Mouse (Mus musculus): Measurements from ENCODE around the gene Crtc2. TPM values are rescaled to one million over a fixed set of nuclear protein-coding genes. Genes with fewer than 3 reads are reported as not detected.

Crtc2 gene
- polyA plus RNA-seq, 1 experiment: 32.4 TPM

DNA sequence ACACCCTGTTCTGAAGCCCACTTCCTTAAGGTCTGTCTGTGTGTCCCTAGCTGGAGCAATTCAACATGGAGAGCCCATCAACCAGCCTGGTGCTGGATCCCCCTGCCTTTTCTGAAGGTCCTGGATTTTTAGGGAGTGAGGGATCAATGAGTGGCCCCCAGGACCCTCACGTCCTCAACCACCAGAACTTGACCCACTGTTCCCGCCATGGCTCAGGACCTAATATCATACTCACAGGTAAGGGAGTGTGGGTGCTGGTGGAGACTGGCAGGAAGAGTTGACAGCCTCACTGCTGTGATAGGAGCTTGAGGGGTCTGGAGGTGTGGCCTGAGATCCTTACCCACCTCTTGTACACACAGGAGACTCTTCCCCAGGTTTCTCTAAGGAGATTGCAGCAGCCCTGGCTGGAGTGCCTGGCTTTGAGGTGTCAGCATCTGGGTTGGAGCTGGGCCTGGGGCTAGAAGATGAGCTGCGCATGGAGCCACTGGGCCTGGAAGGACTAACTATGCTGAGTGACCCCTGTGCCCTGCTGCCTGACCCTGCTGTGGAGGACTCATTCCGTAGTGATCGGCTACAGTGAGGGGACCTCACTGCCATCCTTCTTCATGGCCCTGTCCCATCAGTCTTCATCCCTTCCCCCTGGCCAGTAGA is 9.3 kb downstream of the Crtc2 start:
- Histone ChIP-seq H3K4me3 (ENCODE audit: low read depth, low read length) (no peak overlapping the region), H3K9me3 (replicated peaks; ENCODE audit: control insufficient read depth, insufficient read depth, low read length, poor library complexity, severe bottlenecking) (no peaks in the 10 kb centered on the region), H3K9ac (ENCODE audit: low read depth, poor library complexity, severe bottlenecking) (no peak overlapping the region), H3K27me3 (ENCODE audit: control insufficient read depth, insufficient read depth, low read length, poor library complexity, severe bottlenecking) (no peaks in the 10 kb centered on the region), H3K36me3 (ENCODE audit: control insufficient read depth, insufficient read depth, low read length, poor library complexity, severe bottlenecking) (peaks cover 12% of the 10 kb centered on the region), H3K27ac (ENCODE audit: insufficient read depth, low read length) (no peak overlapping the region), H3K4me1 (ENCODE audit: control insufficient read depth, insufficient read depth, low read length) (no peaks in the 10 kb centered on the region)
- no peak for TF ChIP-seq CTCF (IDR thresholded peaks at IDR 0.05; ENCODE audit: low read depth, low read length)
- no peak for TF ChIP-seq POLR2A (IDR thresholded peaks at IDR 0.05; ENCODE audit: insufficient read depth, low read length)
- TF ChIP-seq EP300 (IDR thresholded peaks at IDR 0.05; ENCODE audit: insufficient read depth, low read depth, low read length): no peak

- H3K9ac ChIP-seq (ENCODE audit: low read depth, poor library complexity, severe bottlenecking): no peak overlapping the region
These were observed 10.7 kb downstream of the Crtc2 start for GRCm38 (mm10) chr3:90264687-90265033.

DNA sequence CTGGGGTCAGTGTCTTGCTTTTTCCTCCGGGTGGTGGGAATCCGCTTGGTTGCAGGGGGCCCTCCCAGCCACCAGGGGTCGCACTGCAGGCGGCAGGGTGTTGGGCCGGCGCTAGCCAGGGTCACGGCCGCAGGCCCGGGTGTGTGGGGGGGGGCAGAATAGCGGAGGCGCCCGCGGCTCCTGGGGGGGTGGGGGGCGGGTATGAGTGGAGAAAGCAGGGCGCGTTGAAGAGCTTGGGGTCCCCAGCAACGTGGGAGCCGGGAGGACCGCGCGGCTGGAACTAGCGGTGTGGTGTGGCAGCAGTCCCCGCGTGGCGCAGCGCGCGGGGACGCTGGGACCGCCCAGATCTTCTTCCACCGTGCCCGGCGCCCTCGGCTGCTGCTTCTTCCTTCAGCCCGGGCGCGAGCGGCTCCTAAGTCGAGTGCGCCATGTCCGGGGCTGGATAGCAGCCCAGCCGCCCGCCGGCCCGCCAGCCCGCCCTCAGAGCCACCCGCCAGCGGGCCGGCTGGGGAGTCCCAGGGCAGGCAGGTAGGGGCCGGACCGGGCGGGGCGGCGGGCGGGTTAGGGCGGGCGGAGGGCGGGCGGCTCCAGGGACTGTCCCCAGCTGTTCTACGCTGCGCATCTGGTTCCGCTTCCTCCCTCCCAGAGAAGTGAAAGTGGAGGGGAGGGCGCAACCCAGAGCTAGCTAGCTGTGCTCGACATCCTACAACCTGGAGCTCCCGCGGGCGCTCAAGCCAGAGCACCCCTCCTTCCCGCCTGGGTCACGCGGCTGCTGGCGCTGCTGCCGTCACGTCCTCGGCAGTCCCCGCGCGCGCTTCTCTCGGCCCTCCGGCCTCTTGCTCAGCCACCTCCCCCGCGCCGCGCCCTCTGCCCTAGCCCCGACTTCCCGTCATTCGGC is 11.3 kb downstream of the Crtc2 start, which contains the start of gene Dennd4b:
Gene Dennd4b (plus strand): TSS at position 152 of the 898 bp plus-strand sequence.
- peaks cover 1% of the 10 kb centered on the region for H3K36me3 ChIP-seq (ENCODE audit: control insufficient read depth, insufficient read depth, low read length, poor library complexity, severe bottlenecking)
- TF ChIP-seq CTCF (IDR thresholded peaks at IDR 0.05; ENCODE audit: low read depth, low read length) (peak; percentile 89), POLR2A (IDR thresholded peaks at IDR 0.05; ENCODE audit: insufficient read depth, low read length) (no peak)

More at GRCm38 (mm10) chr3:90264687-90265033, 10.7 kb downstream of the Crtc2 start:
- TF ChIP-seq CTCF (IDR thresholded peaks at IDR 0.05; ENCODE audit: low read depth, low read length): no peak
- TF ChIP-seq EP300 (IDR thresholded peaks at IDR 0.05; ENCODE audit: insufficient read depth, low read depth, low read length): no peak
- H3K4me3 ChIP-seq (ENCODE audit: low read depth, low read length): no peak overlapping the region
- no peak overlapping the region for H3K27ac ChIP-seq (ENCODE audit: insufficient read depth, low read length)
- H3K27me3 ChIP-seq (ENCODE audit: control insufficient read depth, insufficient read depth, low read length, poor library complexity, severe bottlenecking): no peaks in the 10 kb centered on the region
- no peaks in the 10 kb centered on the region for H3K9me3 ChIP-seq (replicated peaks; ENCODE audit: control insufficient read depth, insufficient read depth, low read length, poor library complexity, severe bottlenecking)
- H3K4me1 ChIP-seq (ENCODE audit: control insufficient read depth, insufficient read depth, low read length): no peaks in the 10 kb centered on the region
- peaks cover 5% of the 10 kb centered on the region for H3K36me3 ChIP-seq (ENCODE audit: control insufficient read depth, insufficient read depth, low read length, poor library complexity, severe bottlenecking)

DNA sequence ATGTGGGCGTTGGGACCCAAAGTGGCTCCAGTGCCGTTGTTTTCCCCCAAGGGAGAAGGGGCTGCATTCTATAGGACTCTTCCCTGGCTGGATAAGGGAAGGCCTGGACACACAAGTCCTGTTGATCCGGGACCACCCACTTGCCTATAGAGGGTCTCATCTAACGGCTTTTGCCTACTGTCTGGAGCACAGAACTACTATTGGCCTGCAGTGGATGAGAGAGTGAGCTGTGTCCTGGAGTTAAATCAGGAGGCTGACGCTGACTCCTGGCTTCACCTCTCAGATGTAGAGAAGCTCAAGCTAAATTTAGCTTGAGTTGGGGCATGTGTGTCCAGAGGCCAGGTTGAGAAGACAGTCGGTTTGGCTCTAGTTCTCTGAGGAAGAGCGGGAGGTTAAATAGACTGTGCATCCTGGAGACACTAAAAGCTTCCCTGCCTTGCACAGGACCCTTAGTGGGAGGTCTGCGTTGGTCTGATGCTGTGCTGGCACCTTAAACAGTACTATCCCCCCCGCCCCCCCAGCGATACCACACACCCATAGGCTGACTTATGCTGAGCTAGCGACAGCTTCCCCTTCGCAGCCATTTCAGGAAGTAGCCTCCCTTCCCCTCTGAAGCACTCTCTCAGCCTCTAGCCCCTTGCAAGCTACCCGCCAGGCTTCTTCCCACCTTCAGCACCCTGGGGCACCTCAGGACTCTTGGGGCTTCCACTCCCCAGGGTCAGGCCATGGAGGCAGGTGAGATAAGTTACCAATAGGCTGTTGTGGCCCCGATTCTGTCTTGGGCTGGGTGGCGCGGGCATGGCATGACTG is 12.2 kb downstream of the Crtc2 start:
- H3K27ac ChIP-seq (ENCODE audit: insufficient read depth, low read length): peak overlapping the region; percentile 37
- no peaks in the 10 kb centered on the region; the same call in 1 of the 2 replicates for H3K36me3 ChIP-seq (ENCODE audit: control insufficient read depth, insufficient read depth, low read length, poor library complexity, severe bottlenecking)
- peak overlapping the region; percentile 90 for H3K9ac ChIP-seq (ENCODE audit: low read depth, poor library complexity, severe bottlenecking)
- no peaks in the 10 kb centered on the region for H3K4me1 ChIP-seq (ENCODE audit: control insufficient read depth, insufficient read depth, low read length)
- no peaks in the 10 kb centered on the region for H3K9me3 ChIP-seq (replicated peaks; ENCODE audit: control insufficient read depth, insufficient read depth, low read length, poor library complexity, severe bottlenecking)
- H3K27me3 ChIP-seq (ENCODE audit: control insufficient read depth, insufficient read depth, low read length, poor library complexity, severe bottlenecking): no peaks in the 10 kb centered on the region
- TF ChIP-seq POLR2A (IDR thresholded peaks at IDR 0.05; ENCODE audit: insufficient read depth, low read length) (no peak), CTCF (IDR thresholded peaks at IDR 0.05; ENCODE audit: low read depth, low read length) (no peak), EP300 (IDR thresholded peaks at IDR 0.05; ENCODE audit: insufficient read depth, low read depth, low read length) (no peak)
- peak overlapping the region; percentile 71 for H3K4me3 ChIP-seq (ENCODE audit: low read depth, low read length)

More for the DNA sequence above, 11.3 kb downstream of the Crtc2 start, which contains the start of gene Dennd4b:
- peak within 1 kb of the TSS; percentile 37 for H3K27ac ChIP-seq (ENCODE audit: insufficient read depth, low read length)
- no peaks in the 10 kb centered on the region for H3K9me3 ChIP-seq (replicated peaks; ENCODE audit: control insufficient read depth, insufficient read depth, low read length, poor library complexity, severe bottlenecking)
- H3K4me1 ChIP-seq (ENCODE audit: control insufficient read depth, insufficient read depth, low read length): no peaks in the 10 kb centered on the region
- H3K4me3 ChIP-seq (ENCODE audit: low read depth, low read length): peak within 1 kb of the TSS; percentile 71
- H3K27me3 ChIP-seq (ENCODE audit: control insufficient read depth, insufficient read depth, low read length, poor library complexity, severe bottlenecking): no peaks in the 10 kb centered on the region
- peak within 1 kb of the TSS; percentile 90 for H3K9ac ChIP-seq (ENCODE audit: low read depth, poor library complexity, severe bottlenecking)

DNA sequence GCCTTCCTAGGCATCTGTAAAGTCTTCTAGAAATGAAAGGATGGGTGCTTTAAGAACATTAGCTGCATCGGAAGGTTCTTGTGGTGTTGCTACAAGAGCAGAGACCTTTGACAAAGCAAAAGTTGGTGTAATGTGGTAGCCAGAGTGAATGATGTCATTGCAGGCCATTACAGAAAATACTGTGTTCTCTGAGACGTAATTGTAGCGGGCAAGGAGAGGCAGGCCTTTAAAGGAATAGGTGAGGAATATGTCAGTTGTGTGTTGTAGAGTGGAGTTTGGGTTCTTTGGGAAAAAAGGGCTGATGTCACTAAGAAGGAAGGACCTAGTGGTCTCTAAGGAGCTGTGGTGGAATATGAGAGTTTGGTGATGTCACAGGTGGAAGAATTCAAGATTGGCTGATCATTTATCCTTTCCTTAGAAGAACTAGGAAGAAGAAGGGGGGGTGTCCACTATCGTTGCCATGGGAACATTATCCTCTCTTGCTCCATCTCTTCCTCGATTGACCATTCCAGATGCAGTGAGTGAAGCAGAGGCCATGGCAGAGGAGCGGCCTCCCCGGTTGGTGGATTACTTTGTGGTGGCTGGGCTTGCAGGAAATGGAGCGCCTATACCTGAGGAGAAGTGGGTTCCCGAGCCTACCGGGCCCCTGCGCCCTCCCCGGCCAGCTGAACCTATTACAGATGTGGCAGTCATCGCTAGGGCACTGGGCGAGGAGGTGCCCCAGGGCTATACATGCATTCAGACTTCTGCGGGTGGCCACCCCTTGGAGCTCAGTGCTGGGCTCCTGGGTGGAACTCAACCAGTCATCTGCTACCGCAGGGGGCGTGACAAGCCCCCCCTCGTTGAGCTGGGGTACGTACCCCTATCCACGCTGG is 13.2 kb downstream of the Crtc2 start:
- Histone ChIP-seq H3K27me3 (ENCODE audit: control insufficient read depth, insufficient read depth, low read length, poor library complexity, severe bottlenecking) (no peaks in the 10 kb centered on the region), H3K36me3 (ENCODE audit: control insufficient read depth, insufficient read depth, low read length, poor library complexity, severe bottlenecking) (no peaks in the 10 kb centered on the region; the same call in 1 of the 2 replicates), H3K4me3 (ENCODE audit: low read depth, low read length) (no peak overlapping the region), H3K9me3 (replicated peaks; ENCODE audit: control insufficient read depth, insufficient read depth, low read length, poor library complexity, severe bottlenecking) (no peaks in the 10 kb centered on the region), H3K4me1 (ENCODE audit: control insufficient read depth, insufficient read depth, low read length) (no peaks in the 10 kb centered on the region), H3K9ac (ENCODE audit: low read depth, poor library complexity, severe bottlenecking) (peak overlapping the region; percentile 90; the same call in 1 of the 2 replicates), H3K27ac (ENCODE audit: insufficient read depth, low read length) (no peak overlapping the region)
- TF ChIP-seq POLR2A (IDR thresholded peaks at IDR 0.05; ENCODE audit: insufficient read depth, low read length): no peak
- no peak for TF ChIP-seq CTCF (IDR thresholded peaks at IDR 0.05; ENCODE audit: low read depth, low read length)
- TF ChIP-seq EP300 (IDR thresholded peaks at IDR 0.05; ENCODE audit: insufficient read depth, low read depth, low read length): no peak

Measured in ES-Bruce4 (cell line).